Mouse (Mus musculus) liver, embryonic 11.5 days (tissue): Measurements from ENCODE around the gene Mib2. TPM values are rescaled to one million over a fixed set of nuclear protein-coding genes. Genes with fewer than 3 reads are reported as not detected.

Experiments used
- ATAC-seq: fragments of 200-750 bp; cut with Nextera tagmentation; replicated peaks from 2 replicates; pipeline ENCODE4 v1.8.0; 2017; ENCODE audit warnings: moderate number of reproducible peaks, mild to moderate bottlenecking, moderate TSS enrichment, moderate library complexity; ENCODE audit not compliant: low FRiP score
- DNase-seq: peaks from one replicate; pipeline ENCODE4 v3.0.0-alpha.2; 2017; ENCODE audit warnings: low spot score
- H3K27ac ChIP-seq: fragments of 300-500 bp; sonication (generic); 2 replicates; pipeline ENCODE4 v1.5.1; 2014; ENCODE audit warnings: mild to moderate bottlenecking, low read depth, low read length, control low read depth
- H3K27me3 ChIP-seq: fragments of 300-500 bp; sonication (generic); replicated peaks from 2 replicates; pipeline ENCODE4 v1.6.1; 2014; ENCODE audit warnings: low read length, mixed read lengths; ENCODE audit not compliant: control insufficient read depth, insufficient read depth
- H3K36me3 ChIP-seq: fragments of 300-500 bp; sonication (generic); 2 replicates; pipeline ENCODE4 v1.6.1; 2014; ENCODE audit warnings: mild to moderate bottlenecking, low read length, moderate library complexity, mixed read lengths; ENCODE audit not compliant: control insufficient read depth, insufficient read depth
- H3K4me1 ChIP-seq: fragments of 300-500 bp; sonication (generic); replicated peaks from 2 replicates; pipeline ENCODE4 v1.6.1; 2014; ENCODE audit warnings: low read length, mixed read lengths; ENCODE audit not compliant: control insufficient read depth, insufficient read depth
- H3K4me2 ChIP-seq: fragments of 300-500 bp; sonication (generic); 2 replicates; pipeline ENCODE4 v1.6.1; 2014; ENCODE audit warnings: mild to moderate bottlenecking, control low read depth, moderate library complexity
- H3K4me3 ChIP-seq: fragments of 300-500 bp; sonication (generic); 2 replicates; pipeline ENCODE4 v1.5.1; 2014; ENCODE audit warnings: low read depth, low read length, control low read depth
- H3K9ac ChIP-seq: fragments of 300-500 bp; sonication (generic); 2 replicates; pipeline ENCODE4 v1.6.1; 2014; ENCODE audit warnings: low read depth, low read length, control low read depth
- H3K9me3 ChIP-seq: fragments of 300-500 bp; sonication (generic); 2 replicates; pipeline ENCODE4 v1.6.1; 2016; ENCODE audit warnings: low read length, inconsistent platforms, mixed read lengths; ENCODE audit not compliant: control insufficient read depth
- WGBS: fragments of 180-500 bp; shearing (Covaris S2); extraction: QIAGEN DNeasy Blood & Tissue Kit; methylation state at CpG from one replicate; pipeline ENCODE4 v1.1.7; 2014; 5-methylcytosine and 5-hydroxymethylcytosine counted together
- polyA plus RNA-seq: library from polyadenylated mRNA; unstranded; fragments of >200 nt; fragmentation: Nextera tagmentation; extraction: Ambion mirVana; gene quantifications from 2 replicates; pipeline ENCODE4 v1.2.1, GENCODE M21; 2014

Mib2 gene
- polyA plus RNA-seq = 10.4 and 12.2 TPM in 2 replicates

GRCm38 (mm10) chr4:155668689-155669597, at the start of gene Mib2:
Gene Mib2 (minus strand): TSS chr4:155669198.
- Histone ChIP-seq H3K27ac (peak within 1 kb of the TSS; percentile 52), H3K36me3 (no peaks in the 10 kb centered on the region), H3K9ac (peak within 1 kb of the TSS; percentile 76), H3K9me3 (no peaks in the 10 kb centered on the region), H3K4me3 (peak within 1 kb of the TSS; percentile 89), H3K4me1 (peaks cover 6% of the 10 kb centered on the region), H3K4me2 (peak within 1 kb of the TSS; percentile 72), H3K27me3 (no peaks in the 10 kb centered on the region)
- DNase-seq (peak; percentile 97), ATAC-seq (peak; percentile 99)
- under 1% methylated on average over 73 of the region's 73 CpGs for whole genome bisulfite sequencing

GRCm38 (mm10) chr4:155710521-155711252, 41.7 kb upstream of the Mib2 start:
- H3K4me3 ChIP-seq = no peak overlapping the region
- ATAC-seq = no peak
- H3K27ac ChIP-seq = no peak overlapping the region
- DNase-seq = no peak
- H3K4me2 ChIP-seq = no peak overlapping the region; the same call in 1 of the 2 replicates
- H3K4me1 ChIP-seq = peaks cover 16% of the 10 kb centered on the region
- 61% methylated on average over 6 of the region's 6 CpGs for WGBS
- no peak overlapping the region for H3K9ac ChIP-seq
- H3K36me3 ChIP-seq = peaks cover 7% of the 10 kb centered on the region; the same call in 1 of the 2 replicates
- H3K27me3 ChIP-seq = no peaks in the 10 kb centered on the region
- no peaks in the 10 kb centered on the region for H3K9me3 ChIP-seq

GRCm38 (mm10) chr4:155708988-155709387, 40.0 kb upstream of the Mib2 start:
- no peak overlapping the region for H3K27ac ChIP-seq
- H3K27me3 ChIP-seq = no peaks in the 10 kb centered on the region
- no peak overlapping the region for H3K4me3 ChIP-seq
- no peak overlapping the region for H3K4me2 ChIP-seq
- no peak overlapping the region for H3K9ac ChIP-seq
- H3K4me1 ChIP-seq = peaks cover 19% of the 10 kb centered on the region
- DNase-seq = no peak
- no peaks in the 10 kb centered on the region; the same call in 1 of the 2 replicates for H3K36me3 ChIP-seq
- no peak for ATAC-seq
- H3K9me3 ChIP-seq = no peaks in the 10 kb centered on the region

DNA sequence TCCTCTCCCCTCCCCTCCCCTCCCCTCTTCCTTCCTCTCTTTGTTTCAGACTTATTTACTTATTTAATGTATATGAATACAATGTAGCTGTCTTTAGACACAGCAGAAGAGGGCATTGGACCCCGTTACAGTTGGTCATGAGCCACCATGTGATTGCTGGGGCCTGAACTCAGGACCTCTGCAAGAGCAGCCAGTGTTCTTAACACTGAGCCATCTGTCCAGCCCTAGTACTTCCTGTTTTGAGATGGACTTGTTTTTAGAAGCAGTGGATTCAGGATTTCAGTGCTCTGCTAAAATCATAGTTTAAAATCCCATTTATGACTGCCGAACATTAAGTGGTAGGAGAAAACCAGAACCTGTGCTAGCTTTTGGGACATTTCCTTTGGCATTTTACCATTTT, 39.6 kb upstream of the Mib2 start:
- Histone ChIP-seq H3K4me2 (no peak overlapping the region), H3K27me3 (no peaks in the 10 kb centered on the region), H3K4me1 (peaks cover 22% of the 10 kb centered on the region), H3K9me3 (no peaks in the 10 kb centered on the region), H3K36me3 (no peaks in the 10 kb centered on the region; the same call in 1 of the 2 replicates), H3K9ac (no peak overlapping the region), H3K4me3 (no peak overlapping the region), H3K27ac (no peak overlapping the region)
- ATAC-seq (no peak), DNase-seq (no peak)
- WGBS = 68% methylated on average over 2 of the region's 2 CpGs

- Histone ChIP-seq H3K27me3 (no peaks in the 10 kb centered on the region), H3K9me3 (no peaks in the 10 kb centered on the region), H3K4me3 (peak overlapping the region; percentile 84), H3K4me1 (peaks cover 20% of the 10 kb centered on the region), H3K4me2 (peak overlapping the region; percentile 85), H3K27ac (peak overlapping the region; percentile 95), H3K36me3 (no peaks in the 10 kb centered on the region; the same call in 1 of the 2 replicates), H3K9ac (peak overlapping the region; percentile 87)
- WGBS = under 1% methylated on average over 19 of the region's 19 CpGs
- ATAC-seq (no peak), DNase-seq (no peak)
Measured at GRCm38 (mm10) chr4:155705592-155705929, 36.6 kb upstream of the Mib2 start.

DNA sequence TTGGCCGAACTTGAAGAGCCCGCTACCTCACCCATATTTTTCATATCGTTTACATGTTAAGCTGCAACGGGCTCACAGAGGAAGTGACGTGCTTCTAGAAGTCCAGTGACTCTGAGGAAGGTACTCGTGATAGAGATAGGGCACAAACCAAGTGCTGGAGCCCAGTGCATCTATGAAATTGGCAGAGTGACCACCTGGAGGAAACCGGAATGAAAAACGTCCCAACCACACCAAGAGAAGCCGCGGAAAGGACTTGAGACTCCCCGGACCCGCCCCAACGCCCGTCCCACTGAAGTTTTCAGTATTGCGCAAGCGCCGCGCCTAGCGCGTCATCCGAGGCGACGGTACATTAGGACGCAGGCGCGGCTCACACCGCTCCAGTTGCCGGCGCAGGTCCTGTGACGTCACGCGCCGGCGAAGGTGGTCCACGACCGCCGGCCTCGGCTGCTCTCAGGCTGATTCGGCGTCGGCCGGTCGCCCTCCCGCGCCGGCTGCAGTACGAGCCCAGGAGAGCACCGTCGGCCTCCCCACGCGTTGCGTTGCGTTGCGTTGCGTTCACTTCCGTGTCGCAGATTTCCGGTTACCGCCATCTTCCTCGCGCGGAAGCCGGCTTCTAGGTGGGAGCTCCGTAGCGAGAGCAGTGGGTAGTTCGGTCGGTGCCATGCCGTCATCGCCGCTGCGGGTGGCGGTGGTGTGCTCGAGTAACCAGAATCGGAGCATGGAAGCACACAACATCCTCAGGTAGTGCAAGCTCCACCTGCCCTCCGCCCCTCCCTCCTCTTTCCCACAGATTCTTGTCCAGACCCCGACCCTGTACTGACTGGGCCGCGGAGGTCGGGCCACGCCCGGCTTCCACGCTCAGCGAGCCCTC, 36.0 kb upstream of the Mib2 start, which contains the start of gene Ssu72:
Gene Ssu72, plus strand, starts transcription at position 80 of the 871 bp plus-strand sequence.
- Histone ChIP-seq H3K9me3 (no peaks in the 10 kb centered on the region), H3K4me3 (peak within 1 kb of the TSS; percentile 84), H3K36me3 (no peaks in the 10 kb centered on the region; the same call in 1 of the 2 replicates), H3K27me3 (no peaks in the 10 kb centered on the region), H3K4me1 (peaks cover 20% of the 10 kb centered on the region), H3K27ac (peak within 1 kb of the TSS; percentile 95), H3K4me2 (peak within 1 kb of the TSS; percentile 85), H3K9ac (peak within 1 kb of the TSS; percentile 87)
- ATAC-seq = peak; percentile 92
- under 1% methylated on average over 83 of the region's 83 CpGs for WGBS
- DNase-seq = peak; percentile 97

GRCm38 (mm10) chr4:155703425-155703929, 34.5 kb upstream of the Mib2 start:
- no peak overlapping the region for H3K9ac ChIP-seq
- H3K27me3 ChIP-seq = no peaks in the 10 kb centered on the region
- H3K9me3 ChIP-seq = no peaks in the 10 kb centered on the region
- 91% methylated on average over 4 of the region's 4 CpGs for WGBS
- no peak for ATAC-seq
- H3K4me3 ChIP-seq = no peak overlapping the region
- DNase-seq = no peak
- H3K4me1 ChIP-seq = peaks cover 15% of the 10 kb centered on the region
- no peaks in the 10 kb centered on the region; the same call in 1 of the 2 replicates for H3K36me3 ChIP-seq
- H3K4me2 ChIP-seq = peak overlapping the region; percentile 85
- no peak overlapping the region for H3K27ac ChIP-seq

GRCm38 (mm10) chr4:155700425-155700824, 31.4 kb upstream of the Mib2 start:
- Histone ChIP-seq H3K9ac (no peak overlapping the region), H3K27me3 (peaks cover 16% of the 10 kb centered on the region), H3K4me1 (peaks cover 6% of the 10 kb centered on the region; the same call in 1 of the 2 replicates), H3K9me3 (no peaks in the 10 kb centered on the region), H3K36me3 (no peaks in the 10 kb centered on the region), H3K27ac (no peak overlapping the region), H3K4me2 (no peak overlapping the region), H3K4me3 (no peak overlapping the region)
- no peak for DNase-seq
- ATAC-seq = no peak
